Mouse (Mus musculus): Measurements from ENCODE around the gene Dpep3. TPM values are rescaled to one million over a fixed set of nuclear protein-coding genes. Genes with fewer than 3 reads are reported as not detected.
A peak's percentile ranks its signal among the peaks of the same experiment; 100 is the strongest.

Gene Dpep3
- polyA plus RNA-seq, 1 experiment from 2014 or later = not detected

- no peaks in the 10 kb centered on the region for H3K27me3 ChIP-seq (ENCODE audit: control insufficient read depth, insufficient read depth, low read length)
- no peak overlapping the region for H3K27ac ChIP-seq (ENCODE audit: low read length)
- peaks cover 34% of the 10 kb centered on the region for H3K36me3 ChIP-seq (ENCODE audit: control insufficient read depth, insufficient read depth, low read length)
- ATAC-seq (ENCODE audit: insufficient number of reproducible peaks, insufficient read depth, low FRiP score, low read depth) = no peak
- H3K4me2 ChIP-seq (replicated peaks; ENCODE audit: low read depth, low read length) = no peak overlapping the region
- WGBS = 61% methylated on average over 3 of the region's 4 CpGs
- no peak overlapping the region for H3K4me3 ChIP-seq (ENCODE audit: low read depth, low read length)
- no peaks in the 10 kb centered on the region for H3K9me3 ChIP-seq (ENCODE audit: control insufficient read depth, low read depth, low read length)
- no peak overlapping the region for H3K9ac ChIP-seq (replicated peaks; ENCODE audit: low read depth, low read length)
- H3K4me1 ChIP-seq (ENCODE audit: control insufficient read depth, insufficient read depth, low read length) = no peaks in the 10 kb centered on the region
Observed at GRCm38 (mm10) chr8:105957813-105958212, 21.4 kb downstream of the Dpep3 start.

GRCm38 (mm10) chr8:105956556-105956955 is 22.7 kb downstream of the Dpep3 start:
- no peaks in the 10 kb centered on the region for H3K4me1 ChIP-seq (ENCODE audit: control insufficient read depth, insufficient read depth, low read length)
- no peaks in the 10 kb centered on the region for H3K9me3 ChIP-seq (ENCODE audit: control insufficient read depth, low read depth, low read length)
- H3K4me3 ChIP-seq (ENCODE audit: low read depth, low read length) = no peak overlapping the region
- no peak overlapping the region for H3K27ac ChIP-seq (ENCODE audit: low read length)
- no peaks in the 10 kb centered on the region for H3K27me3 ChIP-seq (ENCODE audit: control insufficient read depth, insufficient read depth, low read length)
- no peak for ATAC-seq (ENCODE audit: insufficient number of reproducible peaks, insufficient read depth, low FRiP score, low read depth)
- 88% methylated on average over 4 of the region's 4 CpGs for WGBS
- peaks cover 43% of the 10 kb centered on the region for H3K36me3 ChIP-seq (ENCODE audit: control insufficient read depth, insufficient read depth, low read length)
- no peak overlapping the region for H3K4me2 ChIP-seq (replicated peaks; ENCODE audit: low read depth, low read length)
- H3K9ac ChIP-seq (replicated peaks; ENCODE audit: low read depth, low read length) = no peak overlapping the region

GRCm38 (mm10) chr8:105951057-105951659 is 28.1 kb downstream of the Dpep3 start:
- 41% methylated on average over 7 of the region's 7 CpGs for WGBS
- ATAC-seq (ENCODE audit: insufficient number of reproducible peaks, insufficient read depth, low FRiP score, low read depth) = no peak; the same call in 1 of the 2 replicates

GRCm38 (mm10) chr8:105949350-105949749 is 29.9 kb downstream of the Dpep3 start:
- Histone ChIP-seq H3K27ac (ENCODE audit: low read length) (no peak overlapping the region), H3K27me3 (ENCODE audit: control insufficient read depth, insufficient read depth, low read length) (no peaks in the 10 kb centered on the region), H3K9ac (replicated peaks; ENCODE audit: low read depth, low read length) (no peak overlapping the region), H3K9me3 (ENCODE audit: control insufficient read depth, low read depth, low read length) (no peaks in the 10 kb centered on the region), H3K36me3 (ENCODE audit: control insufficient read depth, insufficient read depth, low read length) (peaks cover 84% of the 10 kb centered on the region), H3K4me1 (ENCODE audit: control insufficient read depth, insufficient read depth, low read length) (no peaks in the 10 kb centered on the region), H3K4me2 (replicated peaks; ENCODE audit: low read depth, low read length) (no peak overlapping the region), H3K4me3 (ENCODE audit: low read depth, low read length) (no peak overlapping the region)
- WGBS = 57% methylated on average over 10 of the region's 10 CpGs
- peak; percentile 38; the same call in 1 of the 2 replicates for ATAC-seq (ENCODE audit: insufficient number of reproducible peaks, insufficient read depth, low FRiP score, low read depth)

More at GRCm38 (mm10) chr8:105951057-105951659, 28.1 kb downstream of the Dpep3 start:
- no peaks in the 10 kb centered on the region for H3K4me1 ChIP-seq (ENCODE audit: control insufficient read depth, insufficient read depth, low read length)
- peak overlapping the region; percentile 39; the same call in 1 of the 2 replicates for H3K27ac ChIP-seq (ENCODE audit: low read length)
- H3K9ac ChIP-seq (replicated peaks; ENCODE audit: low read depth, low read length) = no peak overlapping the region
- H3K9me3 ChIP-seq (ENCODE audit: control insufficient read depth, low read depth, low read length) = no peaks in the 10 kb centered on the region
- no peaks in the 10 kb centered on the region for H3K27me3 ChIP-seq (ENCODE audit: control insufficient read depth, insufficient read depth, low read length)
- H3K36me3 ChIP-seq (ENCODE audit: control insufficient read depth, insufficient read depth, low read length) = peaks cover 80% of the 10 kb centered on the region
- no peak overlapping the region for H3K4me2 ChIP-seq (replicated peaks; ENCODE audit: low read depth, low read length)
- no peak overlapping the region for H3K4me3 ChIP-seq (ENCODE audit: low read depth, low read length)

- no peak within 1 kb of the TSS for H3K27ac ChIP-seq (ENCODE audit: low read length)
- no peaks in the 10 kb centered on the region for H3K4me1 ChIP-seq (ENCODE audit: control insufficient read depth, insufficient read depth, low read length)
- no peak within 1 kb of the TSS for H3K4me2 ChIP-seq (replicated peaks; ENCODE audit: low read depth, low read length)
- ATAC-seq (ENCODE audit: insufficient number of reproducible peaks, insufficient read depth, low FRiP score, low read depth) = no peak
- H3K9me3 ChIP-seq (ENCODE audit: control insufficient read depth, low read depth, low read length) = no peaks in the 10 kb centered on the region
- H3K36me3 ChIP-seq (ENCODE audit: control insufficient read depth, insufficient read depth, low read length) = peaks cover 52% of the 10 kb centered on the region
- WGBS = 89% methylated on average over 8 of the region's 8 CpGs
- no peak within 1 kb of the TSS for H3K4me3 ChIP-seq (ENCODE audit: low read depth, low read length)
- no peak within 1 kb of the TSS for H3K9ac ChIP-seq (replicated peaks; ENCODE audit: low read depth, low read length)
- H3K27me3 ChIP-seq (ENCODE audit: control insufficient read depth, insufficient read depth, low read length) = no peaks in the 10 kb centered on the region
Observed at GRCm38 (mm10) chr8:105943321-105943739, 35.9 kb downstream of the Dpep3 start, which contains the start of gene Lcat. TSS of gene Lcat (minus strand) at chr8:105943382.

GRCm38 (mm10) chr8:105942542-105942941 is 36.7 kb downstream of the Dpep3 start:
- peaks cover 46% of the 10 kb centered on the region for H3K36me3 ChIP-seq (ENCODE audit: control insufficient read depth, insufficient read depth, low read length)
- 80% methylated on average over 5 of the region's 5 CpGs for WGBS
- H3K27ac ChIP-seq (ENCODE audit: low read length) = no peak overlapping the region

GRCm38 (mm10) chr8:105942026-105942425 is 37.2 kb downstream of the Dpep3 start:
- WGBS = 94% methylated on average over 11 of the region's 11 CpGs
- no peaks in the 10 kb centered on the region for H3K4me1 ChIP-seq (ENCODE audit: control insufficient read depth, insufficient read depth, low read length)
- H3K4me2 ChIP-seq (replicated peaks; ENCODE audit: low read depth, low read length) = no peak overlapping the region
- H3K4me3 ChIP-seq (ENCODE audit: low read depth, low read length) = no peak overlapping the region
- no peaks in the 10 kb centered on the region for H3K9me3 ChIP-seq (ENCODE audit: control insufficient read depth, low read depth, low read length)
- no peak for ATAC-seq (ENCODE audit: insufficient number of reproducible peaks, insufficient read depth, low FRiP score, low read depth)
- no peak overlapping the region for H3K9ac ChIP-seq (replicated peaks; ENCODE audit: low read depth, low read length)
- peaks cover 41% of the 10 kb centered on the region for H3K36me3 ChIP-seq (ENCODE audit: control insufficient read depth, insufficient read depth, low read length)
- no peak overlapping the region for H3K27ac ChIP-seq (ENCODE audit: low read length)
- H3K27me3 ChIP-seq (ENCODE audit: control insufficient read depth, insufficient read depth, low read length) = no peaks in the 10 kb centered on the region

More at GRCm38 (mm10) chr8:105942542-105942941, 36.7 kb downstream of the Dpep3 start:
- Histone ChIP-seq H3K4me1 (ENCODE audit: control insufficient read depth, insufficient read depth, low read length) (no peaks in the 10 kb centered on the region), H3K4me2 (replicated peaks; ENCODE audit: low read depth, low read length) (no peak overlapping the region), H3K27me3 (ENCODE audit: control insufficient read depth, insufficient read depth, low read length) (no peaks in the 10 kb centered on the region), H3K9ac (replicated peaks; ENCODE audit: low read depth, low read length) (no peak overlapping the region), H3K9me3 (ENCODE audit: control insufficient read depth, low read depth, low read length) (no peaks in the 10 kb centered on the region), H3K4me3 (ENCODE audit: low read depth, low read length) (no peak overlapping the region)
- no peak for ATAC-seq (ENCODE audit: insufficient number of reproducible peaks, insufficient read depth, low FRiP score, low read depth)

- 21% methylated on average over 4 of the region's 4 CpGs for WGBS
- no peaks in the 10 kb centered on the region for H3K27me3 ChIP-seq (ENCODE audit: control insufficient read depth, insufficient read depth, low read length)
Observed at GRCm38 (mm10) chr8:105938306-105938669, 40.9 kb downstream of the Dpep3 start, which contains the start of gene Psmb10. TSS of gene Psmb10 (minus strand) at chr8:105938444.

More at GRCm38 (mm10) chr8:105938306-105938669, 40.9 kb downstream of the Dpep3 start, which contains the start of gene Psmb10:
- ATAC-seq (ENCODE audit: insufficient number of reproducible peaks, insufficient read depth, low FRiP score, low read depth) = no peak
- peak within 1 kb of the TSS; percentile 43 for H3K9ac ChIP-seq (replicated peaks; ENCODE audit: low read depth, low read length)
- H3K4me2 ChIP-seq (replicated peaks; ENCODE audit: low read depth, low read length) = peak within 1 kb of the TSS; percentile 97
- H3K36me3 ChIP-seq (ENCODE audit: control insufficient read depth, insufficient read depth, low read length) = peaks cover 7% of the 10 kb centered on the region
- H3K9me3 ChIP-seq (ENCODE audit: control insufficient read depth, low read depth, low read length) = no peaks in the 10 kb centered on the region
- H3K4me3 ChIP-seq (ENCODE audit: low read depth, low read length) = peak within 1 kb of the TSS; percentile 65
- H3K27ac ChIP-seq (ENCODE audit: low read length) = peak within 1 kb of the TSS; percentile 70
- no peaks in the 10 kb centered on the region for H3K4me1 ChIP-seq (ENCODE audit: control insufficient read depth, insufficient read depth, low read length)
